In genomic region chr15:43772718-43773117, GRCm38 (mm10) we compare ENCODE assay signal across 9 mouse cellular contexts.
DNase-seq lines count a peak whose midpoint lies in the region; ATAC-seq and TF ChIP-seq lines count a peak whose summit lies in the region.
"Had no signal": no experiment of that assay in that cellular context is flagged by ENCODE, and none has a peak within 500 bp of the region (broad histone marks: within the 10 kb centered on the region; RNA-seq: fewer than 3 reads in every experiment).

No protein-coding gene starts in this region.

- intact Hi-C loops in heart, postnatal 10 days (cut with DNase I) = loop anchor here (10.0 kb wide), 1 partner anchor 642 kb away; no protein-coding TSS in a partner anchor

- no peak overlapping the region for H3K4me2 ChIP-seq in hindbrain, postnatal 0 days (ENCODE audit: low read depth, low read length)
- H3K4me2 ChIP-seq: hindbrain, embryonic 15.5 days had no signal

- peak; percentile 76 for TF ChIP-seq CTCF in hindbrain, postnatal 0 days (IDR thresholded peaks at IDR 0.05; ENCODE audit: low read depth)

- H3K4me1 ChIP-seq in heart, embryonic 10.5 days = no peaks in the 10 kb centered on the region
- no peaks in the 10 kb centered on the region for H3K4me1 ChIP-seq in hindbrain, postnatal 0 days (ENCODE audit: insufficient read depth, low read length)
- H3K4me1 ChIP-seq: hindbrain, embryonic 15.5 days had no signal

- H3K36me3 ChIP-seq in heart, embryonic 10.5 days = no peaks in the 10 kb centered on the region
- H3K36me3 ChIP-seq in hindbrain, postnatal 0 days (ENCODE audit: insufficient read depth, low read length) = no peaks in the 10 kb centered on the region
- H3K36me3 ChIP-seq: hindbrain, embryonic 15.5 days had no signal

- no peak overlapping the region for H3K27ac ChIP-seq in heart, embryonic 10.5 days
- H3K27ac ChIP-seq in hindbrain, postnatal 0 days = no peak overlapping the region
- H3K27ac ChIP-seq: hindbrain, embryonic 15.5 days had no signal

- H3K4me3 ChIP-seq in heart, embryonic 10.5 days = no peak overlapping the region
- H3K4me3 ChIP-seq in hindbrain, postnatal 0 days (ENCODE audit: low read length) = no peak overlapping the region
- H3K4me3 ChIP-seq: hindbrain, embryonic 15.5 days had no signal

- WGBS in heart, embryonic 10.5 days = 32% methylated on average over 3 of the region's 3 CpGs
- 37% methylated on average over 3 of the region's 3 CpGs for WGBS in hindbrain, postnatal 0 days

- ATAC-seq in hindbrain, postnatal 0 days = 0 out of 2 replicates have a peak, but pooled peaks have one; percentile 38

- H3K9ac ChIP-seq in hindbrain, postnatal 0 days (replicated peaks; ENCODE audit: low read length) = no peak overlapping the region
- H3K9ac ChIP-seq: hindbrain, embryonic 15.5 days had no signal

- no peaks in the 10 kb centered on the region for H3K27me3 ChIP-seq in heart, embryonic 10.5 days (ENCODE audit: insufficient read depth, poor library complexity, severe bottlenecking)
- no peaks in the 10 kb centered on the region for H3K27me3 ChIP-seq in hindbrain, postnatal 0 days (ENCODE audit: insufficient read depth, low read length)
- H3K27me3 ChIP-seq: hindbrain, embryonic 15.5 days had no signal

- no peaks in the 10 kb centered on the region for H3K9me3 ChIP-seq in heart, embryonic 10.5 days
- H3K9me3 ChIP-seq in hindbrain, postnatal 0 days (ENCODE audit: low read length) = no peaks in the 10 kb centered on the region
- H3K9me3 ChIP-seq: hindbrain, embryonic 15.5 days had no signal

- DNase-seq in heart, postnatal 10 days = peak; percentile 2 to 24
- DNase-seq in heart, embryonic 10.5 days (ENCODE audit: low spot score) = no peak
- peak; percentile 30 to 33 for DNase-seq in right cerebral cortex, postnatal 10 days (ENCODE audit: low spot score in 2 of 2)
- no peak for DNase-seq in right cerebral cortex, postnatal 25 days
- DNase-seq in hindbrain, postnatal 0 days (ENCODE audit: low spot score) = peak; percentile 64
- DNase-seq in retina, embryonic 14.5 days (ENCODE audit: low spot score) = peak; percentile 70
- no peak for DNase-seq in urinary bladder, postnatal 36 days (ENCODE audit: low spot score in 2 of 2)
- DNase-seq in heart, adult 8-10 months (ENCODE audit: low spot score) = no peak

Comparison
In these comparisons a context has a peak if more than half of its experiments do, and no peak if none do; other contexts are left out.
1. DNase-seq: peak in heart, postnatal 10 days (2 of 2), right cerebral cortex, postnatal 10 days (2 of 2), hindbrain, postnatal 0 days (single experiment) and retina, embryonic 14.5 days (single experiment); none in heart, embryonic 10.5 days (single experiment), right cerebral cortex, postnatal 25 days (single experiment), urinary bladder, postnatal 36 days (0 of 2) and heart, adult 8-10 months (single experiment).